Mouse (Mus musculus) spleen, adult 2 months (tissue): ENCODE measurements around the gene Stac3.

ENCODE experiments used
- CTCF ChIP-seq: fragments of 200-500 bp; IDR thresholded peaks from 2 replicates; pipeline ENCODE4 v1.5.1; 2011; ENCODE audit warnings: mild to moderate bottlenecking, inconsistent platforms; ENCODE audit not compliant: insufficient read depth, insufficient read length, insufficient replicate concordance; ENCODE audit errors: extremely low read depth
- POLR2A ChIP-seq: fragments of 200-500 bp; IDR thresholded peaks from 2 replicates; pipeline ENCODE4 v1.6.1; 2011; ENCODE audit warnings: low read depth, low read length, inconsistent platforms

DNA sequence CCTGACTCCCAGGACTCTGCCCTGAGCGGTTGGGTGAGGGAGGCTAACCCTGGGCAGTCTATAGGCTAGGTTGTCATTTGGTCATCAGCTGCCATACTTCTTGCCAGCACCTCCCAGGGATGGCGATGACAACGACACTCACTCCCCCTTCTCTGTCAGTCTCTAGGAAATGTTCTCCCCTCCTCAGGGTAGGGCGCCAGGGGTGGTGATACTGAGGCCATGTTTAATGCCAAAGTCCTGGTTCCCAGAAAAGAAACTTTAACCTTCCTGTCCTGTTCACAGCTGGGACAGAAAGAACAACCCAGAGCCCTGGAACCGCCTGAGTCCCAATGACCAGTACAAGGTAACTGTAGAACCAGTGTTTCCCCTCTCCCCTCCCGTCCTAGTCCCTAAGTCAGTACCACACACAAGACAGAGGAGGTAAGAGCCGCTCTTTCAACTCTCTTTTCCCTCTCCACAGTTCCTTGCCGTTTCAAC, 14.5 kb downstream of the Stac3 start:
- TF ChIP-seq CTCF (no peak), POLR2A (no peak)
